Mouse (Mus musculus): Measurements from ENCODE around the gene Cyp2d22. TPM values are rescaled to one million over a fixed set of nuclear protein-coding genes. Genes with fewer than 3 reads are reported as not detected.

Gene Cyp2d22
- total RNA-seq, 2 experiments from 2014 or later = 17.3 to 17.9 TPM

Small RNA genes within 50 kb of the gene (microRNA-seq; reads per million reads assigned to microRNA genes)
- not detected for gene Gm25990
- gene Gm27331 = not detected
- not detected for gene Mir7684

Other genes starting within 250 kb of the Cyp2d22 start
- 10 to 100 TPM; 77.9 to 96.4 TPM for gene Srebf2, start 233.1 kb downstream of the Cyp2d22 start, total RNA-seq (2021)
- under 1 TPM in 1 of 2 experiments, not detected in 1; 0.23 TPM for gene Shisa8, start 167.4 kb downstream of the Cyp2d22 start, total RNA-seq (2021)
- under 1 TPM in 1 of 2 experiments, not detected in 1; 0.66 TPM for gene Tnfrsf13c, start 155.9 kb downstream of the Cyp2d22 start, total RNA-seq (2021)
- 10 to 100 TPM in 1 of 2 experiments, 1 to 10 TPM in 1; 8.5 to 14.4 TPM for gene Cenpm, start 135.5 kb downstream of the Cyp2d22 start, total RNA-seq (2021)
- not detected for gene 1500009C09Rik, start 127.9 kb downstream of the Cyp2d22 start, total RNA-seq (2021)
- 1 to 10 TPM; 1.2 to 1.9 TPM for gene Sept3, start 105.4 kb downstream of the Cyp2d22 start, total RNA-seq (2021)
- gene Wbp2nl, start 81.3 kb downstream of the Cyp2d22 start, total RNA-seq (2021) = not detected
- 10 to 100 TPM; 42.0 to 44.4 TPM for gene Naga, start 41.3 kb downstream of the Cyp2d22 start, total RNA-seq (2021)
- 10 to 100 TPM in 1 of 2 experiments, 1 to 10 TPM in 1; 8.7 to 10.9 TPM for gene Pheta2, start 41.3 kb downstream of the Cyp2d22 start, total RNA-seq (2021)
- 100 to 1,000 TPM; 135 to 144 TPM for gene Smdt1, start 41.3 kb downstream of the Cyp2d22 start, total RNA-seq (2021)
- 100 to 1,000 TPM; 306 to 308 TPM for gene Ndufa6, start 25.9 kb downstream of the Cyp2d22 start, total RNA-seq (2021)
- under 1 TPM in 1 of 2 experiments, not detected in 1; 0.21 TPM for gene Cyp2d11, start 13.8 kb upstream of the Cyp2d22 start, total RNA-seq (2021)
- under 1 TPM in 1 of 2 experiments, not detected in 1; 0.86 TPM for gene Cyp2d10, start 26.9 kb upstream of the Cyp2d22 start, total RNA-seq (2021)
- under 1 TPM in 1 of 2 experiments, not detected in 1; 0.23 TPM for gene Cyp2d9, start 53.2 kb upstream of the Cyp2d22 start, total RNA-seq (2021)
- gene Cyp2d12, start 174.8 kb upstream of the Cyp2d22 start, total RNA-seq (2021) = not detected
- not detected for gene Cyp2d34, start 240.7 kb upstream of the Cyp2d22 start, total RNA-seq (2021)

All from gastrocnemius, postnatal 4 days (tissue).